Mouse (Mus musculus): ENCODE data around the gene Slc6a8.

Gene Slc6a8

DNA sequence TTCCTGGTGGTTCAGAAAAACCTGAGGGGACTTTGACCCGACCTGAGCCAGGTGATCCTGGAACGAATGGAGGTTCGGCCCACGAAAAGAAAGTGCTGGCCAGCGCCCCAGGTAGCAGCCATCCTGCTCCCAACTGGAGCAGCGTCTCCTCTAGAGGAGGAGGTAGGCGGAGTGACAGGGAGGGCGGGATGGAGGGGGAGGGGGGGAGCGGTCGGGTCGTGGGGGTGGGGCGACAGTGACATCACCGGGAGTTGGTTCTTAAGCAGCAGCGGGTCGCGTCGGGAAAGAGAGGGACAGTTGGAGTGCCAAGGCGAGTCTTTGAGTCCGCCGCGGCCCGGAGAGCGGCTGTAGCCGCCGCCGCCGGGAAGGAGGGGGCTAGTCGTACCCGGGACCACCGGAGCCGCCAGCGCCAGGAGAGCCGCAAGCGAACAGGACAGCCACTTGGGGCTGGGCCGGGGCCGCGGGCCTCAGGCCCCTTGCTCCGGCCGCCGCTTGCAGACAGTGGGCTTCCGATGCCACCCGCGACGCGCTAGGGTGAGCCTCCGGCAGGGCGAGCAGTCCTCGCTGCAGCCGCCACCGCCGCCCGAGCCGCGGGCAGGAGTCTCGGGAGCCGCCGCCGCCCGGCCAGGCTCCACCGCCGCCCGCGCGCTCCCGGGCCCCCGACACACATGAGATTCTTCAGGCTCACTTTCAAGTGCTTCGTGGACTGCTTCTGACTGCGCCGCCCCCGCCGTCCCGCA is at the start of gene Slc6a8:
Slc6a8 (plus strand) TSS at position 272 of the 740 bp plus-strand sequence.
- peak; percentile 39 to 66 for DNase-seq (ENCODE audit: low spot score in 2 of 2)

DNA sequence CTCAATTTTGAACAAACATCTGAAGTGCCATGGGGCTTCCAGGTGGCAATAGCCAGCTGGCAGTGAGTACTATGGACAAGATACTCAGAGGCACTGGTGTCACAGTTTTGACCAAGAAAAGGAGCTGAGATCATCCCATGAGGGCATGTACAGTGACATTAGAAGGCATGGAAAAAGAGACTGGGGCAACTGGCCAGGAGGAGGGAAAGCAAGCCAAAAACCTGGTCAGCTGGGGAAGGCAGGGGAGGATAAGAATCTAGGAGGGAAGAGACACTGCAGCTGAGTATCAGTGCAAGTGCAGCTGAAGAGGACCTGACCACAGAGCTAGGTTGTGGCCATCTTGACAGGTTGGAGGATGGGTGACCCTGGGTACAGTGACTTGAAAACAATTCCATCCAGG is 46.0 kb upstream of the Slc6a8 start:
- no peak for DNase-seq (ENCODE audit: low spot score in 2 of 2)

DNA sequence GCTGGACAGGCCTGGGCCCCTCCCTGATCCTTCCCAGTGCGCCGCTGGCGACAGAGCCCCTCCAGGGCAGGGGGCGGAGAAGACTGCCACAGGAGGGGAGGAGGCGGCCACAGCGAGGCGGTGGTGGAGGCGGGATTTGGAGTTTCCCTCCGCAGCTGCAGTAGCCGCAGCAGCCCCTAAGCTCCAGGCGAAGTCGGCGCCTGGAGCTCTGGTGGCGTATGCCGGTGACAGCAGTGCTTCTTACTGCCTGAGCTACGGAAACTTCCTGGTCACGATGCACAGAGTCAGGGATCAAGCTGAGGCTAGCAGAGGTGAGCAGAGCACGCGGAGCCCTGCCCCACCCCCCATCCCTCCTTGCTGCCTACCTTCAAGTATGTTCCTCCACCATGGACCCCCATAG is 37.5 kb upstream of the Slc6a8 start:
- no peak for DNase-seq (ENCODE audit: low spot score in 2 of 2)

DNA sequence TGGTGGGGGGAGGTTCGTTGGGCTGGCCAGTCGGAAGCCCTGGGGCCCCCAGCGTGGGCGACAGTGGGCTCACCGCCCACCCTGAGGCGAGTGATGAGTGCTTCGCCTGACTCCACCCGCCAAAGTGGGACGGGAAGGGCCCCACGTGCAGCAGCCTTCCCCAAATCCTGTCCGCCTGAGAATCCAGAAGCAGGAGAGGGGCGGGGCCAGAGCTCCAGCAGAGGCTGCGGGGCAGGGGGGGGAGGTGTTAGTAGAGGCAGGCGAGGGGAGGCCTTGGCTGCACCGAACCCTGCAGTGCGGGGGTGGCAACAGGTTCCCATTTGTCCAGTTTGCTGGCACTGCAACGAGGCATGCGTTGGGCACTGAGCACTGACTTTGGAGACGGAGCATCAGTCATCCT is 35.5 kb upstream of the Slc6a8 start:
- DNase-seq (ENCODE audit: low spot score in 2 of 2) = no peak

- DNase-seq (ENCODE audit: low spot score in 2 of 2) = peak in 1 of 2 experiments; percentile 22
Observed at GRCm38 (mm10) chrX:73639255-73639675, 33.7 kb upstream of the Slc6a8 start, which contains the start of gene Dusp9. Gene Dusp9, plus strand, starts transcription at chrX:73639419.

GRCm38 (mm10) chrX:73639901-73640469 is 33.0 kb upstream of the Slc6a8 start:
- no peak for DNase-seq (ENCODE audit: low spot score in 2 of 2)

DNA sequence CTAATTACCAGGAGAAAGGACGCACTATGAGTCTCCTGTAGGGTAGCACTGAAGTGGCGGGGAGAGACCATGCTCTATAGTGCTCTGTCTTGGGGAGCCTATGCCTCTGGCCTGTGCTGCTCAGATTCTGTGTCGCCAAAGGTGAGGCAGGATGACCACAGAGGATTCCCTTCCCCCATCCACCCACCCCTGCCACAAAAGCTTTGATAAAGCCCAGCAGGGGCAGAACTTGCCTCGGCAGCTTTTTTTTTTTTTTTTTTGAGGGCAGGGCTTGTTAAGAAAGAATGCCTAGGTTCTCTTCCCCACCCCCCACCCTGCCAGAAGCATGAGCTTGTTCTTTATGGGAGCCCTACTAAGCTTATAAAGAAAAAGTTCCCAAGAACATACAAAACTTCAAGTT is 27.8 kb upstream of the Slc6a8 start:
- no peak for DNase-seq (ENCODE audit: low spot score in 2 of 2)

- no peak for DNase-seq (ENCODE audit: low spot score in 2 of 2)
Observed at GRCm38 (mm10) chrX:73650869-73651268, 22.1 kb upstream of the Slc6a8 start.

- DNase-seq (ENCODE audit: low spot score in 2 of 2) = no peak
Observed at GRCm38 (mm10) chrX:73653392-73653791, 19.6 kb upstream of the Slc6a8 start.

DNA sequence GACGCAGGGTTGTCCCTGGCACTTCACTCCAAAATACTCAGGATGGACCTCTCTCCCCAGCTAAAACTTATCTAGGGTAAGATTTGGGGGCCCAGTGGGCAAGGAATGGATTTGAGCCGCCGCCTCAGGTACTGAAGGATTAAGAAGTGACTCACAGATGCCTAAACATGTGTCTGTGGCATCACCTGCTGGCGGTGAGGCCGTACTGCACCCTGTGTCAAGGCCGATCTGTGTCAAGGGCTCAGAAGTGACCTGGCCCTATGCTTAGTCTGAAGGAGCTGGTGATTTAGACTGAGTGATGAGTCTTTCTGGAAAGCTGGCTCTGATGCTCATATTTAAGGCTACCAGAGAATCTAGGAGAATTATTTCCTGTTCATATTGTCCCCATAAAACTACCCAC is 18.8 kb upstream of the Slc6a8 start:
- peak in 1 of 2 experiments; percentile 62 for DNase-seq (ENCODE audit: low spot score in 2 of 2)

GRCm38 (mm10) chrX:73655529-73655928 is 17.4 kb upstream of the Slc6a8 start:
- no peak for DNase-seq (ENCODE audit: low spot score in 2 of 2)

DNA sequence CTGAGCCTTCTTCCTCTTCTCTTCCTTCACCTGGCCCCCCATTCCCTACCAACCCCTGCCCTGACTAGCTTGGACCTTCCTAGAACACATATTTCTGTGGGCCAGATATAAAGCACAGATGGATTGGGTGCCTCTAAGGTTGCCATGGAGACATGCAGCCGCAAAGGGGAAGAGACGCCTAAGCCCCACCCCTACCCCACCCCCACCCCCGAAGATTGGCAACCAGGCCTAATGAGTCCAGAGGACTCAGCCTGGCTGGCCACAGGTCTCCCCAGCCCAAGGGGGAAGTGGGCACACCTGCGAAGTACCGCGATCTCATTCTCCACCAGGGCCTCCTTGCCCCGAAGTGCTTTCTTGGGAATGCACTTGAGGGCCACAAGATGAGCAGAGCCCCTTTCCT is 14.6 kb upstream of the Slc6a8 start:
- DNase-seq (ENCODE audit: low spot score in 2 of 2) = no peak

DNA sequence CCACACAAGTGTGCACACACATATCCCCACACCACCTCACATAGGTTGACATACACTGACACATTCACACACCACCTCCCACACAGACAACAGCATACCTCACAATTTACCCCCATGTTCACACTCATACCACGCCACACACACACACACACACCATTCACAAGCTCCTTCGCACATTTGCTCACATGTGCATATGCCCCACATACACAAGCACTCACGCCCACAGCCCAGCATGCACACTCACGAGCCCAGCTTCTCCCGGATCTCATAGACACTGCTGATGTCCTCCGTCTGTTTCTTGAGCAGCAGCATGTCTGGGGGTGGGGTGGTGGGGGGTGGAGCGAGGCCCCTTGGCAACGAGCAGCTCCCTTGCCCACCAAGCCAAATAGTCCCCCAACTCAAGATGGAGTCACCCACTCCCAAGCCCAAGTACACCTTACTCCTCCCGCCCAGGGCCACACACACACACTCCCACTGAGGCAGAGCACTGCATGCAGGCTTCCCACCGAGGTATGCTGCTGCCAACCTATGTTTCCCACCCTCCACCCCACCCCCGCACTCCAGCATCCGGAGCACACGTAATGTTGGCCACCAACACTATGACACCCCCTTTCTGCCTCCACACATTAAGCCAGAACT is 13.9 kb upstream of the Slc6a8 start:
- no peak for DNase-seq (ENCODE audit: low spot score in 2 of 2)

DNA sequence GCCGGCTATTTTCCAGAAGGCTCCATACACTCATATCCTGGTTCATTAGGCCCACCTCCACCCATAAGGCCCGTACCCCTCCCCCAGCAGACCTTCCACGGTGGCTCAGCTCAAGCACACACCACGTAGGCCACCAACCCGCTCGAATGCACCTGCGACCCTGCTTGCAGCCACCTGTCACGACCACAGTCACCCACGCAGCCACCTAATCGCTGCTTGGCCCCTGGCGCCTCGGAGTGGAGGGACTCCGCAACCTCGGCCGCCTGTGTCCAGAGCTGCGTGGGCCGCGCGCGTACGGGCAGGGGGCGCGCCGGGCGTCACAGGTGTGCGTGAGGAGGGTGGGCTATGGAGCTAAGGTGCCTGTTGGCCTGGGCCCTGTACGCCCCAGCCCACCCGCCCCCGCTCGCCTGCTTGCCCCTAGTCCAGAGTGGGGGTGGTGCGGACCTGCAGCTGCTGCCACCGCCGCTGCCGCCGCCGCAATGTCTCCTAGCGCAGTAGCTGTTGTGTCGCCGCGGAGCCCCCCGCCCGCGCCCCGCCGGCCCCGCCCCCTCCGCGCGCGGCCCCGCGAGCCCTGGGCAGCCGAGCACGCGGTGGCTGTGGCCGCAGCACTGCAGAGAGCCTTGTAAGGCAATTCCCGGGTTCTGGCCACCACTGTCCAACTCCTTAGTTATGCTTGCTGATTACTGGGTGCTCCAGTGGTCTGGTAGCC is 13.2 kb upstream of the Slc6a8 start, which contains the start of gene Pnck:
Pnck (minus strand) TSS at position 543 of the 709 bp plus-strand sequence.
- no peak for DNase-seq (ENCODE audit: low spot score in 2 of 2)

GRCm38 (mm10) chrX:73660284-73660665 is 12.7 kb upstream of the Slc6a8 start:
- DNase-seq (ENCODE audit: low spot score in 2 of 2) = no peak

- DNase-seq (ENCODE audit: low spot score in 2 of 2) = no peak
Observed at GRCm38 (mm10) chrX:73663143-73663542, 9.8 kb upstream of the Slc6a8 start.

DNA sequence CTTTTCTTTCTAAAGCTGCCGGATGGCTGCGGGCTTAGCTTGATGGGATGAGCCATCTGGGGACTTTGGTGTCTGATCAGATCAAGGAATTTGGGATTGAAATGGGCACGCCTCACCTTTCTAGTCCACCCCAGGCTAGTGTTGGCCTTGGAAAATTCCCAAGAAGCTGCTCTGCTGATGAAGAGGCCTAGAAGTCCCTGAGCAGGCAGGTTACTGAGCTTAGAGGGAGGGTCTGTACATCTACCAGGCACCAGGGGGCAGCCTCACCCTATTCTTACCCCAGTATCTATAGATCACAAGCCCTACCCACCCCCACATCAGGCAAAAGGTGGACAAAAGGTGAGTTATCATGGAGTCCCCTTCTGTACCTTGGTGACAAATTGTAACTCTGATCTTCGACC is 919 bp upstream of the Slc6a8 start:
- DNase-seq (ENCODE audit: low spot score in 2 of 2) = peak in 1 of 2 experiments; percentile 41

GRCm38 (mm10) chrX:73673619-73673967 is 643 bp downstream of the Slc6a8 start:
- DNase-seq (ENCODE audit: low spot score in 2 of 2) = no peak

DNA sequence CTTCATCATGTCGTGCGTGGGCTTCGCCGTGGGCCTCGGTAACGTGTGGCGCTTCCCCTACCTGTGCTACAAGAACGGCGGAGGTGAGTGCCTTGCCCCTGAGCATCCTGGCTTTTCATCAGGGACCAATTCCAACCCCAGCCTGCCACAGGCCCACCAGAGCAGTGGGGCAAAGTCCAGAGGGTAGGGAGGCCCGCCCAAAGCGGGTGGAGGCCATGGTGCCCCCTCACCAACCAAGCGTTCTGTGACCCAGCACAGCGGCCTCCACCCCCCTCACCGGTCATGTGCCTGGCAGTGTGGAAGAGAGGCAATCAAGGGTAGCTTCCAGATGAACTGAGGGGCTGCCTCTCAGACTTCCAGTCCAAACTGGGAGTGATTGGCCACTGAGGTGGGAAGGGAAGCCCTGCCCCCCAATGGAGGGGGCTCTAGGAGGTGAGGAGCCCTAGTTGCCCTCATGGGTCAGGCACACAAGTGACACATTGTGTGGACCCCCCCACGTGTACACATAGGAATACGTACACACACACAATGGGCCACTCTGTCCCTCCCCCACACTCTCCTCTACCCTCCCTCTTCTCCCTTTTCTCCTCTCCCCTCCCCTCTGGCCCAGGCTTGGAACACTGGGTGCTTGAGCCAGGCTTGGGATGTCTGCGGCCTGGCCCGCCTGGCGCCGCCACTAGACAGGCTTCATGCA is 1.2 kb downstream of the Slc6a8 start:
- DNase-seq (ENCODE audit: low spot score in 2 of 2) = no peak

DNA sequence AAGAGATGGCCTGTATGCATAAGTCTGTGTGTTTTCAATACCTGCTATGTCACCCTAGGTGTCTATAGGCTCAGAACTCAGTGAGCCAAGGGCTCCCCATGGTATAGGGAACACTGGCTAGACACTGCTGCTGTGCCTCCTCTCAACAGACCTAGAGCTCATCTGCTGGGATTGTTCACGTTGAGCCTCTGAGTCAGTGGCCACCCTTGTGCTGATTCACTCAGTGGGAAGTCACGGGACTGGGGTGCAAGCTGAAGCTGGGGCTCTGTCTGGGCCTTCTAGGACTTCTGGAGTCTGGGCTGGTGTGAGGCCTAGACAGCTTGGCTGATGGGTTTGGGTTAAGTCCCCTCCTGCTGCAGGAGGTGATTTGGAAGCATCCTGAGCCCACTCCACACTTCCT is 2.3 kb downstream of the Slc6a8 start:
- DNase-seq (ENCODE audit: low spot score in 2 of 2) = no peak

- DNase-seq (ENCODE audit: low spot score in 2 of 2) = no peak
Observed at GRCm38 (mm10) chrX:73676668-73677067, 3.7 kb downstream of the Slc6a8 start.

- DNase-seq (ENCODE audit: low spot score in 2 of 2) = no peak
Observed at GRCm38 (mm10) chrX:73684156-73684555, 11.2 kb downstream of the Slc6a8 start.
